Mouse (Mus musculus) CH12.LX (cell line): ENCODE measurements around the gene Prom1.

Source experiments
- CTCF ChIP-seq, 2 experiments: IDR thresholded peaks in 1 of 2; conservative IDR thresholded peaks in 1 of 2; 2 replicates each; pipeline ENCODE4 v1.5.1; 2011 to 2012; ENCODE audit warnings: low read depth in 2 of 2, low read length in 2 of 2, improper control_type of control experiment in 1 of 2, inconsistent platforms in 1 of 2, mild to moderate bottlenecking in 1 of 2, moderate library complexity in 1 of 2
- ETS1 ChIP-seq: conservative IDR thresholded peaks from 2 replicates; pipeline ENCODE4 v1.6.1; 2012; ENCODE audit warnings: low read depth, mild to moderate bottlenecking, inconsistent platforms, low read length, improper control_type of control experiment, moderate library complexity
- IRF4 ChIP-seq: IDR thresholded peaks from 2 replicates; pipeline ENCODE4 v1.6.1; 2014; ENCODE audit warnings: low read depth, mild to moderate bottlenecking, inconsistent platforms, low read length, improper control_type of control experiment
- MAFK ChIP-seq: IDR thresholded peaks from 2 replicates; pipeline ENCODE4 v1.6.1; 2011; ENCODE audit warnings: low read length, improper control_type of control experiment; ENCODE audit not compliant: insufficient replicate concordance
- MAX ChIP-seq: IDR thresholded peaks from 2 replicates; pipeline ENCODE4 v1.6.1; 2011; ENCODE audit warnings: low read length, improper control_type of control experiment
- MEF2A ChIP-seq: IDR thresholded peaks from 2 replicates; pipeline ENCODE4 v1.6.1; 2014; ENCODE audit warnings: low read depth, mild to moderate bottlenecking, inconsistent platforms, low read length, improper control_type of control experiment, borderline replicate concordance
- NELFE ChIP-seq: IDR thresholded peaks from 2 replicates; pipeline ENCODE4 v1.6.1; 2011; ENCODE audit warnings: low read depth, low read length, improper control_type of control experiment
- POLR2A ChIP-seq: IDR thresholded peaks from 2 replicates; pipeline ENCODE4 v1.6.1; 2011; ENCODE audit warnings: low read depth, mild to moderate bottlenecking, improper control_type of control experiment, low read length
- SMC3 ChIP-seq: IDR thresholded peaks from 2 replicates; pipeline ENCODE4 v1.6.1; 2011; ENCODE audit warnings: low read depth, low read length, improper control_type of control experiment
- TCF12 ChIP-seq: IDR thresholded peaks from 2 replicates; pipeline ENCODE4 v1.6.1; 2014; ENCODE audit warnings: low read depth, mild to moderate bottlenecking, inconsistent platforms, low read length, improper control_type of control experiment
- UBTF ChIP-seq: IDR thresholded peaks from 2 replicates; pipeline ENCODE4 v1.6.1; 2012; ENCODE audit warnings: low read depth, mild to moderate bottlenecking, inconsistent platforms, low read length, improper control_type of control experiment, moderate library complexity
- USF1 ChIP-seq: IDR thresholded peaks from 2 replicates; pipeline ENCODE4 v1.6.1; 2014; ENCODE audit warnings: low read depth, mild to moderate bottlenecking, inconsistent platforms, low read length, improper control_type of control experiment

DNA sequence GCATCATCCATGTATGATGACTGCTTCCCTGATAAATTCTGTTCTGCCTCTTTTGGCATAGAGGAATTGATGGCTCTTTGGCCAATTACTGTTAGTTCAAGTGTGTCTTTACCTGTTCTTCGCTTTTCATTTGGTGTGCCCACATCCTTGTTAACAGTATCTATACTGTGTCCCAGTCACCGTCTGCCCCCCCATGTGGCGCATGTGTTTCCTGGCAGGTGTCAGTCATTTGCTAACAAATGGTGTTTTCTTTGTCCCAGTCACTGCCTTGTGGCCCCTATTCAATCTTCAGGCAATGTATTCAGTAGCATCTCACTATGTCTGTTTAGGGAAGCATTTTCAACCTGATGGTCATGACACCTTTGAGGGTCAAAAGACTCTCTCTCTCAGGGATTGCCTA is 140.8 kb downstream of the Prom1 start:
- TF ChIP-seq IRF4 (no peak), POLR2A (no peak), UBTF (no peak), CTCF (conservative IDR thresholded peaks at IDR 0.05 in 1 of 2, IDR thresholded peaks at IDR 0.05 in 1 of 2; ENCODE audit: low read depth in 2 of 2, low read length in 2 of 2) (no peak), ETS1 (no peak), MEF2A (no peak), NELFE (no peak), USF1 (no peak), TCF12 (no peak), MAFK (no peak), MAX (no peak), SMC3 (no peak)
